Mouse (Mus musculus) cortical plate, adult 2 months (tissue): Measurements from ENCODE around the gene AI413582. TPM values are rescaled to one million over a fixed set of nuclear protein-coding genes. Genes with fewer than 3 reads are reported as not detected.

Experiments
- H3K27ac ChIP-seq: fragments of 200-500 bp; 2 replicates; pipeline ENCODE4 v1.5.1; 2012; ENCODE audit warnings: low read length, control low read depth, inconsistent platforms; ENCODE audit not compliant: insufficient read depth
- H3K4me1 ChIP-seq: fragments of 200-500 bp; 2 replicates; pipeline ENCODE4 v1.6.1; 2011; ENCODE audit warnings: low read length; ENCODE audit not compliant: control insufficient read depth, insufficient read depth
- H3K4me3 ChIP-seq: fragments of 200-500 bp; 2 replicates; pipeline ENCODE4 v1.5.1; 2011; ENCODE audit warnings: mild to moderate bottlenecking, low read length, control low read depth; ENCODE audit not compliant: insufficient read depth
- CTCF ChIP-seq: fragments of 200-500 bp; IDR thresholded peaks from 2 replicates; pipeline ENCODE4 v1.5.1; 2011; ENCODE audit warnings: mild to moderate bottlenecking, control low read depth, low read length; ENCODE audit not compliant: insufficient read depth; ENCODE audit errors: extremely low read depth
- POLR2A ChIP-seq: fragments of 200-500 bp; IDR thresholded peaks from 2 replicates; pipeline ENCODE4 v1.6.1; 2011; ENCODE audit warnings: mild to moderate bottlenecking, low read length, control low read depth; ENCODE audit not compliant: insufficient read depth; ENCODE audit errors: extremely low read depth
- polyA plus RNA-seq: library from polyadenylated mRNA; depleted of rRNA; stranded (reverse); fragments of >200 nt; gene quantifications from 2 replicates; pipeline ENCODE4 v1.2.3, GENCODE M21; 2012

Gene AI413582
- polyA plus RNA-seq, 1 experiment = 112 TPM

DNA sequence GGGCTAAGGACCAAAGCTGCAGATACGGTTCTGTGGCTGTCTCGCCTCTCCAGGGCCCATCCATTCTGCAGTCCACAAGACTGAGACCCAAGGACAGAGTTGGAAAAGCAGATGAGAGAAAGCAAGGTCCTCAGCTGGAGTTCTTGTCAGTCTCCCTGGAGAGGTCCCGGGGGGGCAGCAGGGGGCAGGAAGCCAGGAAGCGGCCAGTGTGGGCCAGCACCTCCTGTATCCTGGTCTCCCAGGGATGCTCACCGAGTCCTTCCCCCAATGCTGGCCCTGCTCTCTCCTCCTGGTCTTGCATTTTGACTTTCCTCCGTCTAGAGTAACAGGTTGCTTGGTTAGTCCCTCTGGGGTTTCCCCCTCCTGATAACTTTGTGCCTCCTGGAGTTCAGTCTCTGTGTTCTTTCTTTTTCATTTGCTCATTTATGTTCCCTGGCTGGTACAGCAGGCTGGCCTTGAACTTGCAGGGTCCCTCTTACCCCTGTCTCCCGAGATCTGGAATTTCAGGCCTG, 18.9 kb downstream of the AI413582 start:
- Histone ChIP-seq H3K27ac (no peak overlapping the region), H3K4me3 (no peak overlapping the region), H3K4me1 (no peaks in the 10 kb centered on the region)
- TF ChIP-seq POLR2A (no peak), CTCF (no peak)

DNA sequence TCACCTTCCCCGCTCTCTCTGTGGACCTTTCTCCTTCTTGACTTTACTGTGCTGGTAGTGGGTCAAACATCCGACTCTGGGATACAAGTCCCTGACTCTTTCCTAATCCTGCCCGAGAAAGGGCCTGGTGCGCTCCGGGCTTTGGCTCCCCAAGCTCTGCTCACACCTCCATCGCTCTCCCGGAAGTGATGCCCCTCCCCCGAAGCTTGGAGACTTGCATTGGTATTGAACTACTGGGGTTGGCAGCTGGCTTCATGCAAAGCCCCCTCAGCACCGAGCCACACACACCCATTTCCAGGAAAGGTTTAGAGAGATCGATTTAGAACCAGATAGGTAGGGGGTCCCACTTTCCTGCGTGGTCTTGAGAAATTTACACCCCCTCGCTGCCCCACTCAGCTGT, 19.6 kb downstream of the AI413582 start:
- TF ChIP-seq CTCF (no peak), POLR2A (no peak)
- no peaks in the 10 kb centered on the region for H3K4me1 ChIP-seq
- no peak overlapping the region for H3K27ac ChIP-seq
- no peak overlapping the region for H3K4me3 ChIP-seq

DNA sequence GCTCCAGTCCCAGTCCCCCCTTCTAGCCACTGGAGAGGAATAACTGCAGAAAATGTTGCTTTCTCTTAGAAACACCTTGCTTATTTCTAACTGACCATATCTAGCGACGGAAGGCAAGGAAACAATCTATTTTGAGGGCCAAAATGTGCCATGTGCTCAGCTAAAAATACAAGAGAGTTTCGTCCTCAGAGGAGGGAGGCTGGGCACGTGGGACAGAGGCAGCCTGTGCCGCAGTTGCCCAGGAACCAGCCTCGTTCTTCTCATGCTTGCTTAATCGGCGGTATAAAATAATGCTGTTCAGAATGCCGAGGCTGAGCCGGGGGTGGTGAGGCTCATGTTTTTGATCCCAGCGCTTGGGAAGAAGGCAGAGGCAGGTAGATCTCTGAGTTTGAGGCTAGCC, 21.0 kb downstream of the AI413582 start:
- no peaks in the 10 kb centered on the region for H3K4me1 ChIP-seq
- H3K4me3 ChIP-seq = no peak overlapping the region
- TF ChIP-seq POLR2A (no peak), CTCF (no peak)
- no peak overlapping the region for H3K27ac ChIP-seq

DNA sequence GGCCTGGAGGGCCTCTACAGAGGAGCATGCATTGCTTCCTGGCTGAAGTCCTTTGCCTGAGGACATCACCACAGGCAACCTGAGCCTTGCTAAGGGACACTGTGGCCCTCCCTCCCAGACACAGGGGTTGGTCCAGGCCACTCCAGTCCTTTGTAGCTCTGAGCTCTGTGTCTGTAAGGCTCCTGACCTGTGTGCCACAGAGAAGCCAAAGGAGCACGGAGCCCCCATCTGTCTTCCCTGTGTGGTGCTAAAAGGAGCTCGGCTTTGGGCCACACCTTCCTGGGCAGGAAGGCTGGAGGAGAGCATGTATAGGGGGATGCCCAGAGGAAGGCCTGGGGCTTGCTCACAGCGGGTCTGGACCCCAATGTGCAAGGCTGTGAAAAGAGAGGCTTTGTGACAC, 23.6 kb downstream of the AI413582 start:
- TF ChIP-seq CTCF (no peak), POLR2A (no peak)
- H3K4me1 ChIP-seq = no peaks in the 10 kb centered on the region
- H3K27ac ChIP-seq = no peak overlapping the region
- no peak overlapping the region for H3K4me3 ChIP-seq

DNA sequence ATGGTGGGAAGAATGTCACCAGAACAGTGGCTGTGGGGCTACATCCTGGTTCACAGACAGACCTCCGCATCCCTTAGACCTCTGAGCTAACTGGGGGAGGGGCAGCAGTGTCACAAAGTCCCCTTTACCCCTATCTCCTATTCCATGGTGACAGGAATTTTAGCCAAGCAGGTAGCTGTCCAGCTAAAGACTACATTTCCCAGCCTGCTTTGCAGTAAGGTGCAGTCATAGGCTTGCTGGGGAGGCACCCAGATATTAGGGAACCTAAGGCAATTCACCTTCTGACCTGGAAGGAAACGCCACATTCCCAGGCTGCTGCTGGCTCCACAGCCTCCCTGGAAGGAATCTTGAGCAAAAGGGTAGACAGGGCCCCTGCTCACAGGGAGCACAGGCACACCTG, 24.3 kb downstream of the AI413582 start:
- no peak for TF ChIP-seq CTCF
- TF ChIP-seq POLR2A = no peak
- no peak overlapping the region for H3K4me3 ChIP-seq
- H3K27ac ChIP-seq = no peak overlapping the region

DNA sequence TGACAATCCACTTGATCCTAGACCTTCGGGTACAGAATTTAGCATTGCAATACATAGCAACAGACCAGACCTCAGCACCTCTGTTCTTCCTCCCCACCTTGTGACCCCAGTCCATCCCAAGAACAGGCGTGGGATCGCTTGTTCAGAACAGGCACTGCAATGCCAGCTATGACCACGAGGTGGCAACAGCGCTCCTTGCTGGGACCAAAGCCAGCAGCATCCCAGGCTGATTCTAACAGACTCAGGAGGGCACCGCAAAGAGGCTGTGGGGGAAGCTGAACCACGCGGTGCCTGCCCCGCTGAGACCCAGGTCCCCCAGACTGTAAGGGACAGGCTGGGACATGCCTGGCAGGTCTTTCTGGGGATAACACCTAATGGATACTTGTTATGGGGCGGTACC, 30.8 kb downstream of the AI413582 start:
- TF ChIP-seq CTCF (peak; percentile 99), POLR2A (no peak)

More for the DNA sequence above, 24.3 kb downstream of the AI413582 start:
- no peaks in the 10 kb centered on the region for H3K4me1 ChIP-seq

DNA sequence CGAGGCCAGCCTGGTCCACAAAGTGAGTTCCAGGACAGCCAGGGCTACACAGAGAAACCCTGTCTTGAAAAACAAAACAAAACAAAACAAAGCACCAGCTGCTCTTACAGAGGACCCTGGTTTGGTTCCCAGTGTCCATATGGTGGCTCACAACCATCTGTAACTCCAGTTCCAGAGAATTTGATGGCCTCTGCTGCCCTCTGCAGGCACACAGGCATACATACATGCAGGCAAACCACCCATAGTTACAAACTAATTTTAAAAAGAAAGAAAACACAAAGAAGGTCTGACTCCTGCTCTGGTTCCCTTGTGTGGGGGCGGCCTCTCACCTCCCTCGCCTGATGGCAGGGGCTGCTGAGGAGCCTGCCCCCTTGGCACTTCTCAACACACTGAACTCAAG, 32.2 kb downstream of the AI413582 start:
- no peaks in the 10 kb centered on the region for H3K4me1 ChIP-seq
- H3K4me3 ChIP-seq = no peak overlapping the region
- TF ChIP-seq CTCF (no peak), POLR2A (no peak)
- H3K27ac ChIP-seq = no peak overlapping the region

More for the DNA sequence above, 30.8 kb downstream of the AI413582 start:
- Histone ChIP-seq H3K27ac (no peak overlapping the region), H3K4me1 (no peaks in the 10 kb centered on the region), H3K4me3 (no peak overlapping the region)

DNA sequence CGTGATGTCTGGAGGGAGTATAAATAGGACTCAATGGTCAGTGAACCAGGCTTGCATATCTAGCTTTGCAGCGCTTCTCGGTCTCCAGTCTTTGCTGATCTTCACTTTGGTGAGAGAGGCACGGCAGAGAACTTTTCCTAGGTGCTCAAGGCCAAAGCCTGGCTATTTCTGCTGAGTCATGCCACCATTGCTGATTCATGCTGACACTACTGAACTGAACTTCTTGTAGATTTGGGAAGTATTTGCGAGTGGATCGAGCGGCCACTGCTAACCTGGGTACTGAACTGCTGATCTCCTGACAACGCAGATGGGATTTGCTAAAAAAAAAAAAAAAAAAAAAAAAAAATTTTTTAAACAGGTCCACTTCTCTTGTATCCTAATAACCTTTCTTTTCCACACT, 33.5 kb downstream of the AI413582 start:
- TF ChIP-seq POLR2A (no peak), CTCF (no peak)
- Histone ChIP-seq H3K27ac (no peak overlapping the region), H3K4me3 (no peak overlapping the region), H3K4me1 (no peaks in the 10 kb centered on the region)

DNA sequence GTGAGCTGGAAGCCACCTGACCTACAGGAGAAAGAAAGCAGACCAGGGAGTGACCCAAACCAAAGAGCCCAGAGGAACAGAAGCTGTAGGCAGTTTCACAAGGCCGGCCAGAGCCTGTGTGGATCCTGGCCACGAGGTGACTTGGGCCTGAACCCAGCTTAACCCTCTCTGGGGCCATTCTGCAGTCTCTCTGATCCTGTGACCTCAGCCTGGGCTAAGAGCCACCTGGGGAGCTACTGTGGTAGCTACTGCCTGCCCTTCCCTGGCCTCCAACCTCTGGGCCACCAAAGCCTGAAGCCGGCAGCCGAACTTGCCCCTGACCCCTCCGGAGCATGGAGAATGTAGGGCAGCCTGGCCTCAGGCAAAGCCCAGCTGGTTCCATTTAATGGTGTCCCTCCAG, 36.8 kb downstream of the AI413582 start:
- H3K4me3 ChIP-seq = no peak overlapping the region
- H3K4me1 ChIP-seq = no peaks in the 10 kb centered on the region
- TF ChIP-seq POLR2A = no peak
- TF ChIP-seq CTCF = no peak
- no peak overlapping the region for H3K27ac ChIP-seq

DNA sequence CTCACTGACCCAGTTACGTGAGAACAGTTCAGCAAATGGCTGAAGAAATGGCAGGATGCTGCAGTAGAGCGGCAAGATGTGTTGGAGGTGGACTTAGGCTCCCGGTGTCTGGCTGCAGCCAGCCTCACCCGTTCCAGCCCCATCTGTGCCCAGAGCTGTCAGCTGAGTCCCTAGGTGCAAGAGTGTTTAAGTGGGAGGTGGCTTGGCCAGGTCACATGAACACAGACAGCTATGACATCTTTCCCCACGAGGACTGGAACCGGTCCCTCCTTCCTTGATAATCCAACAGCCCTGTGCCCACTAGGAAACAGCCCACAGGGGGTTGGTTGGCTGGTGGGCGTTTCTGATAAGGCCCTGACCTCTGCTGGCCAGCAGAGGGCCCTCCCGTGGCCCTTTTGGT, 37.5 kb downstream of the AI413582 start:
- H3K4me1 ChIP-seq = no peaks in the 10 kb centered on the region
- TF ChIP-seq CTCF (no peak), POLR2A (no peak)
- no peak overlapping the region for H3K4me3 ChIP-seq
- H3K27ac ChIP-seq = no peak overlapping the region

DNA sequence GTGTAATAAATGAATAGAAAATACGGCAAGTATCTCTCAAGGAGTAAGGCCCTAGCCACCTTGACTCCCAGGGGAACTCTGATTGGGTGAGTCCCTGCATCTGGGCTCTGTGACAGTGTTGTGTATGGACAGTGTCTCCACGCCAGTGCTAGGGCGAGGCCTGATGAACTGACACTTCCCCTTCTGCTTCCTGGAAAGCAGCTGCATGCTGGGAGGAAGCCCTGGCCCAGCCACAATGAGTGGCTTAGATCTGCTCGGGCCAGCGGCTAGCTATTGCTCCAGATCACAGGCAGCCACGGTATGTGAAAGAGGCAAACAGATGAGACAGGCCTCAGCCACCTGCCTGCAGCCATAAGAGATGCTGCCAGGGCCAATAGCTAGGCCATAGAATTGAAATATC, 38.4 kb downstream of the AI413582 start:
- H3K4me3 ChIP-seq = no peak overlapping the region
- TF ChIP-seq CTCF = no peak
- TF ChIP-seq POLR2A = no peak
- no peaks in the 10 kb centered on the region for H3K4me1 ChIP-seq
- H3K27ac ChIP-seq = no peak overlapping the region
